Mouse (Mus musculus) erythroblast, embryonic 14.5 days (primary cell): ENCODE measurements around the gene Pgk1.

ENCODE experiments used
- GATA1 ChIP-seq: IDR thresholded peaks from 2 replicates; pipeline ENCODE4 v1.6.1; 2012; ENCODE audit warnings: low read length, inconsistent platforms, mixed read lengths
- TAL1 ChIP-seq: IDR thresholded peaks from 3 replicates; pipeline ENCODE4 v1.6.1; 2012; ENCODE audit warnings: low read length, inconsistent platforms, mixed read lengths

GRCm38 (mm10) chrX:106219171-106220032 lies 32.5 kb downstream of the Pgk1 start:
- TF ChIP-seq GATA1 (no peak), TAL1 (no peak)
